Mouse (Mus musculus): Measurements from ENCODE around the gene Cox11.

DNA sequence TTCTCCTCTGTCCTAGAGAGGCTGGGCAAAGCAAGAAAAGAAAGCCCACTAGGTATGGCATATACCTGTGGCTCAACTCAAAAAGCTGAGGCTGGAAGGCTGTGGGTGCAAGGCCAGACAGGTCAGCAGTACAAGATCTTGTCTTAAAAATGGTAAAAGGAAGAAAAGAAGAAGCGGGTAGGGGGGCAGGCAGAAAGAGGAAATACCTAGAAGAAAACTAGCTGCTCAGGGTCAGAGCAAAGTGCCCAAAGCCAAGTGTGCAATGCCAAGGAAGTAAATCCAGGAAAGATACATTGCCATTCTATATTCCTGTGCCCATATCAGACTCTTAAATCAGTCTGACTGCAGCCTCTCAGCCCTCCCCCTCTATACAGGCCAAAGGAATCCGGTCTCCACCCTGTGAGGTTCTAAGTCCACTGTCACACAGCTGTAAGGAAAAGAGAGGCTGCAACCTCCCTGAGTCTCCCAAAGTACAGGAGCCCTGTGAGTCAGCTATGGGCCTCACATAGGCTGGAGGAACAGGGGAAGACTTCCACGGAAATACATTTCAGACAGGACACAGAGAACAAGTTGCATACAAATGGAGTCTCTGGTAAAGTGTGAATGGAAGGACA lies 28.3 kb downstream of the Cox11 start:
- TF ChIP-seq POLR2A (IDR thresholded peaks at IDR 0.05; ENCODE audit: borderline replicate concordance, control insufficient read depth, low read depth, low read length) (no peak), CTCF (IDR thresholded peaks at IDR 0.05; ENCODE audit: control insufficient read depth, insufficient read depth, low read length) (no peak)

All from bone marrow, adult 2 months (tissue).